Mouse (Mus musculus) CH12.LX (cell line): ENCODE data around the gene Babam2. TPM values are rescaled to one million over a fixed set of nuclear protein-coding genes. Genes with fewer than 3 reads are reported as not detected.

Experiments
- DNase-seq: peaks from one replicate; pipeline ENCODE4 v3.0.0-alpha.2; 2013; ENCODE audit errors: extremely low read depth
- H3K27ac ChIP-seq: 2 replicates; pipeline ENCODE4 v1.5.1; 2012; ENCODE audit warnings: low read depth, mild to moderate bottlenecking, control low read depth, moderate library complexity; ENCODE audit not compliant: insufficient read depth
- H3K27me3 ChIP-seq: replicated peaks from 2 replicates; pipeline ENCODE3; 2012; ENCODE audit warnings: inconsistent platforms
- H3K36me3 ChIP-seq, 2 experiments: replicated peaks in 1 of 2; 2 replicates each; pipeline versions ENCODE3 to v1.6.1; 2012; ENCODE audit warnings: inconsistent platforms in 1 of 2, low read length in 1 of 2, mild to moderate bottlenecking in 1 of 2, mixed read lengths in 1 of 2, moderate library complexity in 1 of 2; ENCODE audit not compliant: control insufficient read depth in 1 of 2, insufficient read depth in 1 of 2
- H3K4me1 ChIP-seq, 2 experiments: 2 replicates each; pipeline ENCODE4 v1.6.1; 2012; ENCODE audit warnings: inconsistent platforms in 1 of 2, moderate library complexity in 1 of 2; ENCODE audit not compliant: insufficient read depth in 2 of 2, control insufficient read depth in 1 of 2
- H3K4me2 ChIP-seq: 2 replicates; pipeline ENCODE4 v1.6.1; 2012; ENCODE audit warnings: low read depth, mild to moderate bottlenecking, control low read depth; ENCODE audit not compliant: poor library complexity, insufficient read depth, severe bottlenecking
- H3K4me3 ChIP-seq, 3 experiments: fragments of 150-350 bp in 1 of 3; sonication (generic) in 1 of 3; replicated peaks in 1 of 3; 2 replicates each; pipeline versions ENCODE3 to v1.5.1; 2011 to 2012; ENCODE audit warnings: low read depth in 2 of 3, low read length in 2 of 3, mild to moderate bottlenecking in 2 of 3, moderate library complexity in 2 of 3, control low read depth in 1 of 3, improper control_type of control experiment in 1 of 3, inconsistent platforms in 1 of 3, mixed read lengths in 1 of 3; ENCODE audit not compliant: poor library complexity in 1 of 3
- H3K79me2 ChIP-seq: replicated peaks from 2 replicates; pipeline ENCODE4 v1.6.1; 2012; ENCODE audit warnings: mild to moderate bottlenecking, moderate library complexity; ENCODE audit not compliant: control insufficient read depth, poor library complexity, insufficient read depth, severe bottlenecking; ENCODE audit errors: extremely low read depth
- H3K9ac ChIP-seq: 2 replicates; pipeline ENCODE4 v1.6.1; 2012; ENCODE audit warnings: low read depth, mild to moderate bottlenecking, control low read depth, moderate library complexity; ENCODE audit not compliant: insufficient read depth
- H3K9me3 ChIP-seq: replicated peaks from 2 replicates; pipeline ENCODE3; 2012; ENCODE audit warnings: low read length, inconsistent platforms, mixed read lengths
- BHLHE40 ChIP-seq: IDR thresholded peaks from 2 replicates; pipeline ENCODE4 v1.6.1; 2011; ENCODE audit warnings: mild to moderate bottlenecking, low read depth, low read length, improper control_type of control experiment
- CHD2 ChIP-seq: IDR thresholded peaks from 2 replicates; pipeline ENCODE4 v1.6.1; 2011; ENCODE audit warnings: low read length, improper control_type of control experiment
- E2F4 ChIP-seq: IDR thresholded peaks from 2 replicates; pipeline ENCODE4 v1.6.1; 2011; ENCODE audit warnings: low read depth, low read length, improper control_type of control experiment; ENCODE audit not compliant: insufficient replicate concordance
- ELF1 ChIP-seq: IDR thresholded peaks from 2 replicates; pipeline ENCODE4 v1.6.1; 2014; ENCODE audit warnings: low read depth, mild to moderate bottlenecking, inconsistent platforms, low read length, improper control_type of control experiment
- EP300 ChIP-seq: IDR thresholded peaks from 2 replicates; pipeline ENCODE4 v1.6.1; 2011; ENCODE audit warnings: low read length, improper control_type of control experiment
- HCFC1 ChIP-seq: IDR thresholded peaks from 2 replicates; pipeline ENCODE4 v1.6.1; 2012; ENCODE audit warnings: low read depth, mild to moderate bottlenecking, inconsistent platforms, low read length, improper control_type of control experiment
- IRF4 ChIP-seq: IDR thresholded peaks from 2 replicates; pipeline ENCODE4 v1.6.1; 2014; ENCODE audit warnings: low read depth, mild to moderate bottlenecking, inconsistent platforms, low read length, improper control_type of control experiment
- KAT2A ChIP-seq: IDR thresholded peaks from 2 replicates; pipeline ENCODE4 v1.6.1; 2012; ENCODE audit warnings: low read length, improper control_type of control experiment, inconsistent platforms; ENCODE audit not compliant: insufficient replicate concordance
- MEF2A ChIP-seq: IDR thresholded peaks from 2 replicates; pipeline ENCODE4 v1.6.1; 2014; ENCODE audit warnings: low read depth, mild to moderate bottlenecking, inconsistent platforms, low read length, improper control_type of control experiment, borderline replicate concordance
- NELFE ChIP-seq: IDR thresholded peaks from 2 replicates; pipeline ENCODE4 v1.6.1; 2011; ENCODE audit warnings: low read depth, low read length, improper control_type of control experiment
- PAX5 ChIP-seq: IDR thresholded peaks from 2 replicates; pipeline ENCODE4 v1.6.1; 2012; ENCODE audit warnings: low read length, inconsistent platforms, mixed read lengths
- POLR2AphosphoS2 ChIP-seq: IDR thresholded peaks from 2 replicates; pipeline ENCODE4 v1.6.1; 2011; ENCODE audit warnings: low read depth, low read length, improper control_type of control experiment
- RCOR1 ChIP-seq: conservative IDR thresholded peaks from 2 replicates; pipeline ENCODE4 v1.6.1; 2012; ENCODE audit warnings: low read depth, mild to moderate bottlenecking, inconsistent platforms, low read length, improper control_type of control experiment
- SIN3A ChIP-seq: IDR thresholded peaks from 2 replicates; pipeline ENCODE4 v1.6.1; 2012; ENCODE audit warnings: low read length, improper control_type of control experiment, inconsistent platforms
- SMC3 ChIP-seq: IDR thresholded peaks from 2 replicates; pipeline ENCODE4 v1.6.1; 2011; ENCODE audit warnings: low read depth, low read length, improper control_type of control experiment
- UBTF ChIP-seq: IDR thresholded peaks from 2 replicates; pipeline ENCODE4 v1.6.1; 2012; ENCODE audit warnings: low read depth, mild to moderate bottlenecking, inconsistent platforms, low read length, improper control_type of control experiment, moderate library complexity
- USF1 ChIP-seq: IDR thresholded peaks from 2 replicates; pipeline ENCODE4 v1.6.1; 2014; ENCODE audit warnings: low read depth, mild to moderate bottlenecking, inconsistent platforms, low read length, improper control_type of control experiment
- ZC3H11A ChIP-seq: IDR thresholded peaks from 2 replicates; pipeline ENCODE4 v1.6.1; 2012; ENCODE audit warnings: low read depth, mild to moderate bottlenecking, inconsistent platforms, low read length, improper control_type of control experiment
- ZKSCAN1 ChIP-seq: IDR thresholded peaks from 2 replicates; pipeline ENCODE4 v1.6.1; 2012; ENCODE audit warnings: low read depth, inconsistent platforms, low read length, improper control_type of control experiment, borderline replicate concordance
- ZMIZ1 ChIP-seq: IDR thresholded peaks from 2 replicates; pipeline ENCODE4 v1.6.1; 2012; ENCODE audit warnings: low read depth, mild to moderate bottlenecking, inconsistent platforms, low read length, improper control_type of control experiment
- dilution Hi-C: fragments of 300-500 bp; cut with MboI; formaldehyde crosslinking; loops from 2 replicates; pipeline ENCODE4 v1.14.3; 2020; ENCODE audit warnings: low sequenced_read_pairs; ENCODE audit not compliant: extremely low pct_unique_long_range_greater_than_20kb, extremely low pct_ligation_motif_present
- in situ Hi-C: fragments of 300-500 bp; cut with MboI; formaldehyde crosslinking; loops from 3 replicates; pipeline ENCODE4 v1.14.3; 2019; ENCODE audit warnings: low sequenced_read_pairs, low pct_ligation_motif_present, low pct_unique_long_range_greater_than_20kb, mixed read lengths
- polyA plus RNA-seq: library from polyadenylated mRNA; unstranded; fragments of >175 nt; gene quantifications from 2 replicates; pipeline ENCODE4 v1.2.1, GENCODE M21; 2012; ENCODE audit warnings: low read depth; ENCODE audit not compliant: insufficient read length
- total RNA-seq, 2 experiments: library from RNA; depleted of rRNA; stranded (reverse); fragments of 300-350 nt in 1 of 2; fragments of >200 nt in 1 of 2; gene quantifications; 2 replicates each; pipeline ENCODE4 v1.2.3; 2012 to 2014

Gene Babam2
- total and polyA plus RNA-seq, 3 experiments, result 38.2 to 78.0 (median 39.8) TPM

DNA sequence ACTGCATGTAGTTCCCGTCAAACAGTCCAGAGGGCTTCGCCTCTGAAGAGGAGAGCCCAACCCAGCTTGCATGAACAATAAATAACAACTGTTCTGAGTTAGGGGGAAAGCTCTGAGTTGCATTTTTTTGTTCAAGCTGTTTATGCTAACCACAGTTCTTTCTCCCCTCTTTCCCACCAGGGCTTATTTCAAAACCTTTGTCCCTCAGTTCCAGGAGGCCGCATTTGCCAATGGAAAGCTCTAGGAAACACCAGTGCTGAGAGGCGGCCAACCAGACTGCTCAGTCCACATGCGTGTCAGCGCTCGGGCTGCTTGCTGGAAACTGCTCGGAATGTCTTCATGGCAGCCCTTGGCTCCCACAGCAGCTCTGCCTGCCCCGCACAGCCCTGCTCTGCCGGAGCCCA is 386.9 kb downstream of the Babam2 start:
- in situ Hi-C loops, result no loop called here

GRCm38 (mm10) chr5:32085566-32085965 is 388.1 kb downstream of the Babam2 start:
- in situ Hi-C loops (no loop called here), dilution Hi-C loops (no loop called here)
- no peaks in the 10 kb centered on the region for H3K79me2 ChIP-seq
- no peaks in the 10 kb centered on the region for H3K9me3 ChIP-seq
- DNase-seq, result peak; percentile 35
- H3K4me3 ChIP-seq, result no peak overlapping the region
- no peak overlapping the region for H3K27ac ChIP-seq
- peaks cover 0 to 12% of the 10 kb centered on the region in 2 experiments for H3K36me3 ChIP-seq
- H3K9ac ChIP-seq, result no peak overlapping the region
- no peaks in the 10 kb centered on the region for H3K27me3 ChIP-seq
- no peak overlapping the region for H3K4me2 ChIP-seq
- TF ChIP-seq ELF1 (no peak), CHD2 (no peak)
- peaks cover 12 to 31% of the 10 kb centered on the region in 2 experiments for H3K4me1 ChIP-seq

More for the DNA sequence above, 386.9 kb downstream of the Babam2 start:
- no peak overlapping the region for H3K9ac ChIP-seq
- no peak overlapping the region for H3K4me2 ChIP-seq
- H3K4me3 ChIP-seq, result no peak overlapping the region
- no peak overlapping the region for H3K27ac ChIP-seq
- dilution Hi-C loops, result no loop called here
- peaks cover 12 to 31% of the 10 kb centered on the region in 2 experiments for H3K4me1 ChIP-seq
- DNase-seq, result no peak
- TF ChIP-seq HCFC1 (no peak), RCOR1 (no peak), SIN3A (no peak), IRF4 (no peak), E2F4 (no peak), PAX5 (no peak), USF1 (no peak), SMC3 (no peak), ZKSCAN1 (no peak), MEF2A (no peak), ZC3H11A (no peak), BHLHE40 (no peak), UBTF (no peak), POLR2AphosphoS2 (no peak)
- TF ChIP-seq, all 38 proteins: peak for 0
- Histone ChIP-seq H3K27me3 (no peaks in the 10 kb centered on the region), H3K36me3 (peaks cover 0 to 15% of the 10 kb centered on the region in 2 experiments), H3K79me2 (no peaks in the 10 kb centered on the region), H3K9me3 (no peaks in the 10 kb centered on the region)

- H3K27me3 ChIP-seq, result no peaks in the 10 kb centered on the region
- H3K79me2 ChIP-seq, result no peaks in the 10 kb centered on the region
- peaks cover 0 to 12% of the 10 kb centered on the region in 2 experiments for H3K36me3 ChIP-seq
- no peaks in the 10 kb centered on the region for H3K9me3 ChIP-seq
- DNase-seq, result peak; percentile 28
- H3K27ac ChIP-seq, result no peak overlapping the region
- TF ChIP-seq SIN3A (no peak), ZMIZ1 (no peak), HCFC1 (no peak), EP300 (no peak), POLR2AphosphoS2 (no peak), NELFE (no peak), BHLHE40 (no peak), UBTF (no peak), RCOR1 (no peak), KAT2A (no peak)
- peaks cover 12 to 31% of the 10 kb centered on the region in 2 experiments for H3K4me1 ChIP-seq
- no peak overlapping the region for H3K4me3 ChIP-seq
- in situ Hi-C loops, result no loop called here
- dilution Hi-C loops, result no loop called here
- H3K9ac ChIP-seq, result no peak overlapping the region
- H3K4me2 ChIP-seq, result no peak overlapping the region
Observed at GRCm38 (mm10) chr5:32085971-32086370, 388.5 kb downstream of the Babam2 start.
